Mouse (Mus musculus) megakaryocyte-erythroid progenitor cell, adult 5-6 weeks (primary cell): ENCODE measurements at regions not wholly inside any gene's neighbourhood (a gene's known extent, or its start where the extent isn't known, plus 50 kb on each side); places are given as distances from the start of the nearest gene placed in this dataset.

Source experiments
- ATAC-seq: replicated peaks from 2 replicates; pipeline ENCODE4 v1.8.0; 2016; ENCODE audit warnings: mild to moderate bottlenecking, inconsistent platforms; ENCODE audit not compliant: severe bottlenecking, poor library complexity, low FRiP score, low TSS enrichment

DNA sequence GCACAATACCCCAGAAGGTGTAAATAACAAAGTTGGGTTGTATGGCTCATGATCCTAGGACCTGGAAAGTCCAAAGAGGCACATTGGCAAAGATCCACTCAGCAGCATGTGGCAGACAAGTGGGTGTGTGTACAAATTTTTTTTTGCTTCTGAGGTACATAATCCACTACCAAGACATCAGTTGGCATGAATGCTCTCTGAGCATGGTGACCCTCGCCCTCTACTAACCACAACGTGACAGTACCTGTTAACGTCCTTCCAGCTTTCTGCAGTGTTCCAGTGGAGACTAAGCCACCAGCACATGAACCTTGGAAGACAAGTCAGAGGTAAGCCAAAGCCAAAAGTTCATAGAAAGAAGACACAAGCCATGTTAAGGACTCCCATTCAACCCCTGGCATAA, 188.7 kb upstream of the Foxq1 start:
- no peak for ATAC-seq

GRCm38 (mm10) chr13:31369182-31369581, 186.8 kb upstream of the Foxq1 start:
- no peak for ATAC-seq

- no peak for ATAC-seq
Observed at GRCm38 (mm10) chr13:31370873-31371272, 185.1 kb upstream of the Foxq1 start.

GRCm38 (mm10) chr13:31374006-31374405, 181.9 kb upstream of the Foxq1 start:
- ATAC-seq, result no peak

- no peak for ATAC-seq
Observed at GRCm38 (mm10) chr13:31393421-31394215, 162.3 kb upstream of the Foxq1 start.

DNA sequence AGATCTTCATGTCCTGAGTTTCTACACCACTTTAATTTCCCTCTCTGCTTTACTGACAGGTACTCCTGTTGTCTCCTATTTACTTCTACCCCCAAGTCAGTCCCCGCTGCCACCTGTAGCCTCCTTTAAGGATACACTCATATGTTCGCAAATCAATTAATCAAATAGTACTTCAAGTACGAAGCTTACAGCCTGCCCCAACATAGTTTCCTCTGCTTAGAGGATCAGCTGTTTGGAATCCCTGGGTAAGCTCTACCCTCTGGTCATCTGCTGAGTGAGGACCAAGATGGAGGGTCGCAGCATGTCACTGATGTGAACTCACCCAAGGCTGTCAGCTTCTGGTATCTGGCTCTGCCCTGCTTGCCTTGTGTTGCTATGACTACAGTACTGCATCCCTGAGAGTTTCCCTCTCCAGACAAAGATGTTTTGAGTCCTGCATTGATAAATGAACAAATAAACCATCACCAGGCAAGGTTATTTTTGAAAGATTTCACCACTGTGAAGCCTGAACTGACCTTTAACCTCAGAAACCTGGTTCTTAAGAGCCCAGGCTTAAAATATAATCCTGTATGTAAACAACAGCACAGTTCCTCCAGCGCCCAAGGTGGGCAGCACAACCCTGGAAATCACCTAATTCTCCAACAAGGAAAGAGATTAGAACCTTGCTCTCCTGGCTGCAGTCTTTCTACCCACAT, 159.6 kb upstream of the Foxq1 start:
- no peak for ATAC-seq

DNA sequence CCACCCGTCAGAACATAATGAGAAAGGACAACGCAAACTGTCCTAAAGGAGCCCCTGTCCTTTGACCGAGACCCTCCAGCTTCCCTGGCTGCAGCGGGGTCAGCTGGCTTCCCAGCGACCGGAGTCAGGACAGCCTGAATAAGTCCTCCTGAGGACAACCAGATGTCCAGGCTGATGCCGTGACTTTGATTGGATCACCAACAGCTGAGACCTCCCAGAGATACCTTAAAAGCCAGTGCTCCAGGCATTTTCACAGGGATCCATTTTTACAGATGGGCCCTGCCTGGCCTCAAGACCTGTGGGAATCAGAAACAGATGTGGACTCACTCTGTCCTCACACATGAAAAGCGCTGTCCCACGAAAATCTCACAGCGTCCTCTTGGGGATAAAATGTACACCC, 158.7 kb upstream of the Foxq1 start:
- ATAC-seq, result no peak

DNA sequence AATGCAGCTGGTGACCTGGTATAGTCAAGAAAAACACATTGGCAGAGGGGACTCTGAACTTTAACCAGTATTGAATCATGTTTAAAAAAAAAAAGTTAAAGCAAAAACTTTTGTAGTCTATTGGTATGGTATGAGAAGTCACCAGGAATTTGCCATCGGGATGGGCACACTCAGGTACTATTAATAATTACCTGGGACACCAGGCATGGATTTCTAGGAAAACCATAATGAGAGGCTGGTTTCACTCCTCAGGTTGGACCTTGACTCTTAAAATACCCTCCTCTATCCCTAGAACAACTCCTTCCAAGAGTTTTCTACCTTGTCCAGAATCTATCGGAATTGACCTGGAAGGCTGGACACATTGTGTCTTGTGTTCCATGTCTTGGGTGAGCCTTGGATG, 155.5 kb upstream of the Foxq1 start:
- no peak for ATAC-seq

- ATAC-seq, result no peak
Observed at GRCm38 (mm10) chr13:31405312-31405711, 150.6 kb upstream of the Foxq1 start.

DNA sequence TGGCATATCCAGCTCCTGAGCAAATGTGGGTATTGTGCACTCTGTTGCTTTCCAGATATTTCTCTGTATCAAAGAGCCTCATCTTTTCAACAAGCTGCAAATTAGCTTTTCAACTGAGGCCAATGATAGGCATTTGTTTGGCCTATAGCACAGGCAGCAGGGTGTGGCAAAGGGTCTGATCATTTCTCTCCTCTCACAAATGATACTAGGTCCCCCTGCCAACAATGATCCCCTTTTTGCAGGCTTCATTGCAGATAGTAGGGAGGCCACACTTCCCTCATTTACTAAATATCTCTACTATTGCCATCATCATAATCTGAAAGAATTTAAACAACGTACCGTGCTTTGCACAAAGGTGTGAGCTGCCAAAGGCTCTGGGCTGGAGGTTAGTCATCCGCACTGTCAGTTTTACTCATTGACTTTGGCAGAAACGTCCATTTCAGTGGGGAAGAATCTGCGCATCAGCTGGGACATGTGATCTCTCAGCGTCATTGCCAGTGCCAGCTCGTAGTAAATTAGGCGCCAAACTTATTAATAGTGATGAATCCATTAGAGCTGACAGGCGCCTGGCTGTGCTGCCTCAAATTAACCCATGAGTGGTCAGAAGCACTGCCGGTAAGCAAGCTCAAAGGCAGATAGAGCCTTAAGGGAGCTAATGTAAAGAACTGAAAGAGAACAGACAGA, 147.4 kb upstream of the Foxq1 start:
- ATAC-seq, result no peak

GRCm38 (mm10) chr13:31409123-31409513, 146.8 kb upstream of the Foxq1 start:
- ATAC-seq, result no peak

- no peak for ATAC-seq
Observed at GRCm38 (mm10) chr13:31421556-31421955, 134.4 kb upstream of the Foxq1 start.

- no peak for ATAC-seq
Observed at GRCm38 (mm10) chr13:31423599-31423998, 132.3 kb upstream of the Foxq1 start.

GRCm38 (mm10) chr13:31425825-31426500, 130.0 kb upstream of the Foxq1 start:
- ATAC-seq, result no peak

- no peak for ATAC-seq
Observed at GRCm38 (mm10) chr13:31436434-31436833, 119.5 kb upstream of the Foxq1 start.

- ATAC-seq, result no peak
Observed at GRCm38 (mm10) chr13:31439761-31440627, 115.9 kb upstream of the Foxq1 start.

DNA sequence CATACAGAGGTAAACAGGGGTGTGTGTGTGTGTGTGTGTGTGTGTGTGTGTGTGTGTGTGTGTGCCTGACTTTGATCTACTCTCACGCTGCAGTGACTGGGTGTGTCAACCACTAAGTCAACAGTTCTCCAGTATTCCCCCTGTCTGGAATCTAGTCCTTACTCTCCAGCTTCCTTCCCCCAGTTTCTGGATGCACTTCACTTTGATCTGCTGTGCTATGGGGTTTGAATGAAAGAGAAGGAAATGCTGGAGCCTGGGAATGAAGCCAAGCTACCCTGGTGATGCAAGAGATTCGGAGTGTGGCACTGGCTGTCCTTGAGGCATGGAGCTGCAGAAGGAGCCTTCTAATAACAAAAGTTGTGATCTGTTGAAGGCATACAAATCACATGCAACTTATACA, 97.1 kb upstream of the Foxq1 start:
- ATAC-seq, result no peak

DNA sequence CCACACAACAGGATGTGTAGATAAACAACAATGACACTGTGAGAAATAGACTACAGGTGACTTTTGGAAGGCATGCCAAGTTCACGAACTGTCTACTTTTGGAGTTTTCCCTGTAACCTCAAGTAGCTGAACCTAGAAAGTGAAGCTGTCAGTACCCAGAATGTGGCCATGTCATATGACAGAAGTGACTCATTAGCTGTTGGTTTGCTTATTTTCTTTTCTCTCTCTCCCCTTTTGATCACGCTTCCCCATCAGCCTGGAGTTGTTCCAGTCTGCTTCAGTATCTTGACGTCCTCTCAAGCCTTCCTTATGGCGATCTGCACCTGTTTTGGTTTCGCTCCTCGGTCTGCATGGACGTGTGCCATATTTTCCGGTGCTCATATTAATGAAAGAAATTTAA, 90.8 kb upstream of the Foxq1 start:
- no peak for ATAC-seq

DNA sequence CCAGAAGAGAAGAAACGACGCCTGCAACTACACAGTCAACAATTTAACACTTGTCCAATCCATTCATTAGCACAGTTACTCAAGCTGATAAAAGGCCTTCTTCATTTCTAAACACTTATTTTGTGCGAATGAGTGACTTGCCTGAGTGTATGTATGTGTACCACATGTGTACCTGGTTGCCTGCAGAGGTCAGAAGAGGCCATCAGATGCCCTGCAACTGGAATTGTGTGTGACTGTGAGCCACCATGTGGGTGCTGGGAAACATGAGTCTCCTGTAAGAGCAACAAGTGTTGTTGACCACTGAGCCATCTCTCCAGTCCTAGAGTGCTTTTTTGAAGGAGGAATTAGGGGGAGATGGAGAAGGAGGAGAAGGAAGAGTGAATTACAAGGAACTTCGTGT, 90.2 kb upstream of the Foxq1 start:
- ATAC-seq, result no peak
